Mouse (Mus musculus) forebrain, embryonic 12.5 days (tissue): ENCODE results near the gene Acot3. TPM values are rescaled to one million over a fixed set of nuclear protein-coding genes. Genes with fewer than 3 reads are reported as not detected.
"Not testable (repeated sequence)": the region's sequence is repeated elsewhere in the genome, so short reads cannot be mapped to it uniquely, and the experiment has no call there.

Experiments
- ATAC-seq: fragments of 200-750 bp; cut with Nextera tagmentation; 2 replicates; pipeline ENCODE4 v1.8.0; 2017; ENCODE audit warnings: moderate TSS enrichment; ENCODE audit not compliant: low FRiP score
- H3K27ac ChIP-seq: fragments of 300-500 bp; sonication (generic); 2 replicates; pipeline ENCODE4 v1.5.1; 2016; ENCODE audit warnings: mild to moderate bottlenecking
- H3K27me3 ChIP-seq: fragments of 300-500 bp; sonication (generic); 2 replicates; pipeline ENCODE4 v1.6.1; 2016; ENCODE audit warnings: mild to moderate bottlenecking
- H3K36me3 ChIP-seq: fragments of 300-500 bp; sonication (generic); replicated peaks from 2 replicates; pipeline ENCODE4 v1.6.1; 2016; ENCODE audit warnings: mild to moderate bottlenecking
- H3K4me1 ChIP-seq: fragments of 300-500 bp; sonication (generic); 2 replicates; pipeline ENCODE4 v1.6.1; 2016
- H3K4me2 ChIP-seq: fragments of 300-500 bp; sonication (generic); 2 replicates; pipeline ENCODE4 v1.6.1; 2016; ENCODE audit warnings: mild to moderate bottlenecking, moderate library complexity
- H3K4me3 ChIP-seq: fragments of 300-500 bp; sonication (generic); replicated peaks from 2 replicates; pipeline ENCODE4 v1.5.1; 2016; ENCODE audit warnings: mild to moderate bottlenecking
- H3K9ac ChIP-seq: fragments of 300-500 bp; sonication (generic); 2 replicates; pipeline ENCODE4 v1.6.1; 2016; ENCODE audit warnings: mild to moderate bottlenecking
- H3K9me3 ChIP-seq: fragments of 300-500 bp; sonication (generic); 2 replicates; pipeline ENCODE4 v1.6.1; 2016
- WGBS: fragments of 180-500 bp; shearing (Covaris S2); methylation state at CpG from one replicate; pipeline ENCODE4 v1.1.7; 2016; 5-methylcytosine and 5-hydroxymethylcytosine counted together
- polyA plus RNA-seq: library from polyadenylated mRNA; unstranded; fragments of >200 nt; fragmentation: Nextera tagmentation; extraction: Ambion mirVana; gene quantifications from 2 replicates; pipeline ENCODE4 v1.2.1, GENCODE M21; 2016

Acot3 gene
- polyA plus RNA-seq, 1 experiment from 2014 or later = 0.33 TPM

- H3K27ac ChIP-seq, H3K36me3 ChIP-seq, ATAC-seq, H3K9ac ChIP-seq, H3K4me2 ChIP-seq, H3K4me1 ChIP-seq, H3K4me3 ChIP-seq, H3K9me3 ChIP-seq: not testable (repeated sequence)
- peaks cover 33% of the 10 kb centered on the region for H3K27me3 ChIP-seq
- 83% methylated on average over 5 of the region's 5 CpGs for WGBS
These were observed 1.2 kb upstream of the Acot3 start for GRCm38 (mm10) chr12:84050744-84051143.

GRCm38 (mm10) chr12:84052609-84053008, 665 bp downstream of the Acot3 start:
- Histone ChIP-seq H3K9ac (no peak overlapping the region), H3K4me3 (no peak overlapping the region), H3K27ac (no peak overlapping the region), H3K9me3 (peaks cover 8% of the 10 kb centered on the region; the same call in 1 of the 2 replicates), H3K4me2 (no peak overlapping the region; the same call in 1 of the 2 replicates), H3K4me1 (peaks cover 6% of the 10 kb centered on the region; the same call in 1 of the 2 replicates), H3K27me3 (peaks cover 33% of the 10 kb centered on the region), H3K36me3 (no peaks in the 10 kb centered on the region)
- ATAC-seq = no peak
- WGBS = 82% methylated on average over 7 of the region's 7 CpGs

GRCm38 (mm10) chr12:84053173-84053572, 1.2 kb downstream of the Acot3 start:
- peak overlapping the region; percentile 50 for H3K9ac ChIP-seq
- no peaks in the 10 kb centered on the region for H3K36me3 ChIP-seq
- ATAC-seq = no peak
- peaks cover 6% of the 10 kb centered on the region; the same call in 1 of the 2 replicates for H3K4me1 ChIP-seq
- peak overlapping the region; percentile 71 for H3K4me2 ChIP-seq
- H3K9me3 ChIP-seq = peaks cover 4% of the 10 kb centered on the region; the same call in 1 of the 2 replicates
- WGBS = 11% methylated on average over 16 of the region's 16 CpGs
- H3K4me3 ChIP-seq = peak overlapping the region; percentile 50
- H3K27me3 ChIP-seq = peaks cover 33% of the 10 kb centered on the region
- no peak overlapping the region for H3K27ac ChIP-seq

- H3K4me2 ChIP-seq = peak overlapping the region; percentile 71
- peaks cover 6% of the 10 kb centered on the region; the same call in 1 of the 2 replicates for H3K4me1 ChIP-seq
- no peaks in the 10 kb centered on the region for H3K9me3 ChIP-seq
- no peak for ATAC-seq
- H3K27ac ChIP-seq = no peak overlapping the region
- H3K9ac ChIP-seq = peak overlapping the region; percentile 50
- H3K36me3 ChIP-seq = no peaks in the 10 kb centered on the region
- H3K4me3 ChIP-seq = peak overlapping the region; percentile 50
- 2% methylated on average over 41 of the region's 46 CpGs for WGBS
- peaks cover 33% of the 10 kb centered on the region for H3K27me3 ChIP-seq
These were observed 1.9 kb downstream of the Acot3 start for GRCm38 (mm10) chr12:84053679-84054391.

GRCm38 (mm10) chr12:84060946-84061345, 9.0 kb downstream of the Acot3 start:
- Histone ChIP-seq H3K4me1 (no peaks in the 10 kb centered on the region), H3K36me3 (no peaks in the 10 kb centered on the region), H3K9me3 (0 out of 2 replicates have a peak, but pooled peaks cover 3% of the 10 kb centered on the region), H3K27ac (no peak overlapping the region), H3K4me3 (no peak overlapping the region), H3K4me2 (no peak overlapping the region), H3K27me3 (no peaks in the 10 kb centered on the region), H3K9ac (no peak overlapping the region)
- ATAC-seq = no peak
- 38% methylated on average over 2 of the region's 2 CpGs for WGBS

GRCm38 (mm10) chr12:84062336-84062735, 10.4 kb downstream of the Acot3 start:
- H3K9me3 ChIP-seq = 0 out of 2 replicates have a peak, but pooled peaks cover 3% of the 10 kb centered on the region
- no peak overlapping the region for H3K9ac ChIP-seq
- WGBS = 95% methylated on average over 20 of the region's 20 CpGs
- no peak overlapping the region for H3K4me2 ChIP-seq
- no peaks in the 10 kb centered on the region for H3K4me1 ChIP-seq
- no peak overlapping the region for H3K4me3 ChIP-seq
- 0 out of 2 replicates have a peak, but pooled peaks cover 8% of the 10 kb centered on the region for H3K27me3 ChIP-seq
- no peak overlapping the region for H3K27ac ChIP-seq
- H3K36me3 ChIP-seq = no peaks in the 10 kb centered on the region
- no peak for ATAC-seq

GRCm38 (mm10) chr12:84063228-84063627, 11.3 kb downstream of the Acot3 start:
- no peak for ATAC-seq
- H3K27ac ChIP-seq = no peak overlapping the region

GRCm38 (mm10) chr12:84063833-84064232, 11.9 kb downstream of the Acot3 start:
- Histone ChIP-seq H3K4me3 (no peak overlapping the region), H3K9ac (no peak overlapping the region), H3K27ac (no peak overlapping the region), H3K36me3 (no peaks in the 10 kb centered on the region), H3K27me3 (peaks cover 22% of the 10 kb centered on the region), H3K9me3 (0 out of 2 replicates have a peak, but pooled peaks cover 3% of the 10 kb centered on the region), H3K4me1 (no peaks in the 10 kb centered on the region), H3K4me2 (no peak overlapping the region)
- 94% methylated on average over 2 of the region's 2 CpGs for WGBS
- ATAC-seq = no peak

More at GRCm38 (mm10) chr12:84063228-84063627, 11.3 kb downstream of the Acot3 start:
- H3K9ac ChIP-seq = no peak overlapping the region
- H3K36me3 ChIP-seq = no peaks in the 10 kb centered on the region
- no peaks in the 10 kb centered on the region for H3K4me1 ChIP-seq
- 75% methylated on average over 5 of the region's 5 CpGs for WGBS
- peaks cover 16% of the 10 kb centered on the region for H3K27me3 ChIP-seq
- H3K4me2 ChIP-seq = no peak overlapping the region
- H3K4me3 ChIP-seq = no peak overlapping the region
- 0 out of 2 replicates have a peak, but pooled peaks cover 3% of the 10 kb centered on the region for H3K9me3 ChIP-seq

- H3K27me3 ChIP-seq = peaks cover 30% of the 10 kb centered on the region
- 0 out of 2 replicates have a peak, but pooled peaks cover 3% of the 10 kb centered on the region for H3K9me3 ChIP-seq
- H3K4me2 ChIP-seq = no peak overlapping the region
- no peak overlapping the region for H3K27ac ChIP-seq
- no peaks in the 10 kb centered on the region for H3K4me1 ChIP-seq
- H3K9ac ChIP-seq = no peak overlapping the region
- H3K36me3 ChIP-seq = no peaks in the 10 kb centered on the region
- no peak for ATAC-seq
- 77% methylated on average over 8 of the region's 8 CpGs for WGBS
- H3K4me3 ChIP-seq = no peak overlapping the region
These were observed 12.7 kb downstream of the Acot3 start for GRCm38 (mm10) chr12:84064621-84065020.

- Histone ChIP-seq H3K9me3 (0 out of 2 replicates have a peak, but pooled peaks cover 3% of the 10 kb centered on the region), H3K4me2 (no peak overlapping the region), H3K4me3 (no peak overlapping the region), H3K27me3 (peaks cover 47% of the 10 kb centered on the region), H3K27ac (no peak overlapping the region), H3K4me1 (0 out of 2 replicates have a peak, but pooled peaks cover 2% of the 10 kb centered on the region), H3K36me3 (no peaks in the 10 kb centered on the region), H3K9ac (no peak overlapping the region)
- 83% methylated on average over 4 of the region's 4 CpGs for WGBS
- no peak for ATAC-seq
These were observed 15.8 kb downstream of the Acot3 start for GRCm38 (mm10) chr12:84067752-84068151.

- ATAC-seq = no peak
- 0 out of 2 replicates have a peak, but pooled peaks cover 2% of the 10 kb centered on the region for H3K4me1 ChIP-seq
- no peaks in the 10 kb centered on the region for H3K36me3 ChIP-seq
- WGBS = 55% methylated on average over 8 of the region's 8 CpGs
- no peaks in the 10 kb centered on the region for H3K9me3 ChIP-seq
- no peak overlapping the region for H3K9ac ChIP-seq
- H3K4me2 ChIP-seq = no peak overlapping the region
- no peak overlapping the region for H3K27ac ChIP-seq
- H3K4me3 ChIP-seq = no peak overlapping the region
- H3K27me3 ChIP-seq = peaks cover 47% of the 10 kb centered on the region
These were observed 16.4 kb downstream of the Acot3 start for GRCm38 (mm10) chr12:84068296-84068695.

- peak within 1 kb of the TSS; percentile 39 for H3K4me3 ChIP-seq
- no peak for ATAC-seq
- H3K9ac ChIP-seq = 0 out of 2 replicates have a peak within 1 kb of the TSS, but pooled peaks have one; percentile 36
- H3K36me3 ChIP-seq = no peaks in the 10 kb centered on the region
- WGBS = 62% methylated on average over 9 of the region's 9 CpGs
- 0 out of 2 replicates have a peak, but pooled peaks cover 2% of the 10 kb centered on the region for H3K4me1 ChIP-seq
- H3K27ac ChIP-seq = no peak within 1 kb of the TSS
- H3K4me2 ChIP-seq = peak within 1 kb of the TSS; percentile 57
- no peaks in the 10 kb centered on the region for H3K9me3 ChIP-seq
- H3K27me3 ChIP-seq = peaks cover 47% of the 10 kb centered on the region
These were observed 17.0 kb downstream of the Acot3 start, which contains the start of gene Acot5 for GRCm38 (mm10) chr12:84068986-84069385. Acot5 (plus strand) TSS chr12:84069325.
